Mouse (Mus musculus): ENCODE data around the gene Lnx2.

GRCm38 (mm10) chr5:147071886-147072285, 4.5 kb downstream of the Lnx2 start:
- TF ChIP-seq CTCF (IDR thresholded peaks at IDR 0.05; ENCODE audit: low read depth), result no peak
- TF ChIP-seq EP300 (optimal IDR thresholded peaks at IDR 0.05), result no peak
